ENCODE assay signal across 9 mouse cellular contexts in genomic region chr7:120328087-120328793, GRCm38 (mm10). TPM values are rescaled to one million over a fixed set of nuclear protein-coding genes. Genes with fewer than 3 reads are reported as not detected.
A peak's percentile ranks its signal among the peaks of the same experiment; 100 is the strongest.
DNase-seq lines count a peak whose midpoint lies in the region; ATAC-seq lines count a peak whose summit lies in the region.
"Had no signal": no experiment of that assay in that cellular context is flagged by ENCODE, and none has a peak within 500 bp of the region (broad histone marks: within the 10 kb centered on the region; RNA-seq: fewer than 3 reads in every experiment).

TSS of gene Abca15 (plus strand) at chr7:120328670.

- WGBS in liver, embryonic 12.5 days (ENCODE audit: insufficient replicate concordance), result 76% methylated on average over 22 of the region's 22 CpGs
- 88% methylated on average over 22 of the region's 22 CpGs for WGBS in forebrain, embryonic 14.5 days
- WGBS in neural tube, embryonic 12.5 days, result 89% methylated on average over 22 of the region's 22 CpGs

- no peaks in the 10 kb centered on the region for H3K27me3 ChIP-seq in liver, embryonic 12.5 days (replicated peaks)
- H3K27me3 ChIP-seq in forebrain, embryonic 14.5 days (replicated peaks; ENCODE audit: control insufficient read depth, insufficient read depth, low read length), result no peaks in the 10 kb centered on the region
- H3K27me3 ChIP-seq in neural tube, embryonic 12.5 days (replicated peaks), result no peaks in the 10 kb centered on the region

- DNase-seq in liver, result peak; percentile 26
- peak; percentile 16 for DNase-seq in cerebellum, adult 11-12 months
- peak; percentile 44 for DNase-seq in forebrain, embryonic 14.5 days (ENCODE audit: low spot score)
- DNase-seq in kidney, adult 9 months, result peak; percentile 76
- no peak for DNase-seq in spleen, postnatal 4 days (ENCODE audit: low spot score in 2 of 2)

- no peak within 1 kb of the TSS for H3K27ac ChIP-seq in liver, embryonic 12.5 days
- H3K27ac ChIP-seq in forebrain, embryonic 14.5 days (ENCODE audit: low read depth, low read length), result no peak within 1 kb of the TSS
- H3K27ac ChIP-seq in neural tube, embryonic 12.5 days, result no peak within 1 kb of the TSS

- H3K9me3 ChIP-seq in liver, embryonic 12.5 days (replicated peaks), result no peaks in the 10 kb centered on the region
- H3K9me3 ChIP-seq in forebrain, embryonic 14.5 days (replicated peaks; ENCODE audit: control insufficient read depth, low read length), result no peaks in the 10 kb centered on the region
- H3K9me3 ChIP-seq in neural tube, embryonic 12.5 days, result no peaks in the 10 kb centered on the region

- no peaks in the 10 kb centered on the region for H3K4me1 ChIP-seq in liver, embryonic 12.5 days
- no peaks in the 10 kb centered on the region; the same call in 1 of the 2 replicates for H3K4me1 ChIP-seq in forebrain, embryonic 14.5 days (ENCODE audit: control insufficient read depth, insufficient read depth, low read length)
- H3K4me1 ChIP-seq in neural tube, embryonic 12.5 days, result no peaks in the 10 kb centered on the region

- no peak within 1 kb of the TSS for H3K4me3 ChIP-seq in liver, embryonic 12.5 days
- H3K4me3 ChIP-seq in forebrain, embryonic 14.5 days (ENCODE audit: low read depth, low read length), result no peak within 1 kb of the TSS
- no peak within 1 kb of the TSS for H3K4me3 ChIP-seq in neural tube, embryonic 12.5 days

- H3K36me3 ChIP-seq in liver, embryonic 12.5 days, result no peaks in the 10 kb centered on the region
- H3K36me3 ChIP-seq in forebrain, embryonic 14.5 days (ENCODE audit: control insufficient read depth, insufficient read depth, low read length), result no peaks in the 10 kb centered on the region
- no peaks in the 10 kb centered on the region for H3K36me3 ChIP-seq in neural tube, embryonic 12.5 days

- no peak within 1 kb of the TSS for H3K4me2 ChIP-seq in liver, embryonic 12.5 days
- H3K4me2 ChIP-seq in forebrain, embryonic 14.5 days (ENCODE audit: low read length), result peak within 1 kb of the TSS; percentile 49
- peak within 1 kb of the TSS; percentile 57 for H3K4me2 ChIP-seq in neural tube, embryonic 12.5 days (replicated peaks)

- H3K9ac ChIP-seq in liver, embryonic 12.5 days, result no peak within 1 kb of the TSS
- no peak within 1 kb of the TSS for H3K9ac ChIP-seq in forebrain, embryonic 14.5 days (ENCODE audit: low read length)
- H3K9ac ChIP-seq in neural tube, embryonic 12.5 days, result no peak within 1 kb of the TSS

- no peak for ATAC-seq in liver, embryonic 12.5 days
- ATAC-seq in forebrain, embryonic 14.5 days, result peak; percentile 18; the same call in 1 of the 2 replicates
- ATAC-seq in neural tube, embryonic 12.5 days (ENCODE audit: low FRiP score, low read depth), result peak; percentile 21; the same call in 1 of the 2 replicates
- ATAC-seq in activated CD4-positive, CD25-positive, alpha-beta regulatory T cell, adult 4 months, result no peak

RNA-seq across cellular contexts. Expression of gene Abca15, which starts in this region (rescaled TPM):
- not detected in 2 replicates for polyA plus RNA-seq in liver, embryonic 12.5 days (2016; fragmentation: Nextera tagmentation; extraction: Ambion mirVana)
- polyA plus RNA-seq in forebrain, embryonic 14.5 days (2014; fragmentation: Nextera tagmentation; extraction: Ambion mirVana), result not detected in 2 replicates
- polyA plus RNA-seq in neural tube, embryonic 12.5 days (2016; fragmentation: Nextera tagmentation; extraction: Ambion mirVana), result not detected in 2 replicates
- not detected for polyA plus RNA-seq in activated CD4-positive, CD25-positive, alpha-beta regulatory T cell, adult 4 months (2017; shearing (Covaris generic))
- polyA plus RNA-seq: gonadal fat pad, adult 2 months had no signal

Comparison
In these comparisons a context has a peak if more than half of its experiments do, and no peak if none do; other contexts are left out.
1. Peak in DNase-seq, ATAC-seq and H3K4me2 ChIP-seq in forebrain, embryonic 14.5 days; RNA of the gene not detected or under 1 TPM.
2. Peak in ATAC-seq and H3K4me2 ChIP-seq in neural tube, embryonic 12.5 days; RNA of the gene not detected or under 1 TPM.
3. DNase-seq: peak in liver (single experiment), cerebellum, adult 11-12 months (single experiment) and kidney, adult 9 months (single experiment); none in spleen, postnatal 4 days (0 of 2).